Mouse (Mus musculus) layer of hippocampus, postnatal 14 days (tissue): ENCODE results near the gene Got1. TPM values are rescaled to one million over a fixed set of nuclear protein-coding genes. Genes with fewer than 3 reads are reported as not detected.
"Not testable (repeated sequence)": the region's sequence is repeated elsewhere in the genome, so short reads cannot be mapped to it uniquely, and the experiment has no call there.

Experiments
- DNase-seq, 2 experiments: peaks; one replicate each; pipeline ENCODE4 v3.0.0; 2021 to 2022; ENCODE audit warnings: low spot score in 2 of 2, mixed read lengths in 1 of 2
- total RNA-seq, 2 experiments: library from RNA; stranded (reverse); gene quantifications; 2 replicates each; pipeline ENCODE4 v1.2.3; 2021

Got1 gene
- total RNA-seq, 2 experiments from 2014 or later = 268 to 269 TPM

DNA sequence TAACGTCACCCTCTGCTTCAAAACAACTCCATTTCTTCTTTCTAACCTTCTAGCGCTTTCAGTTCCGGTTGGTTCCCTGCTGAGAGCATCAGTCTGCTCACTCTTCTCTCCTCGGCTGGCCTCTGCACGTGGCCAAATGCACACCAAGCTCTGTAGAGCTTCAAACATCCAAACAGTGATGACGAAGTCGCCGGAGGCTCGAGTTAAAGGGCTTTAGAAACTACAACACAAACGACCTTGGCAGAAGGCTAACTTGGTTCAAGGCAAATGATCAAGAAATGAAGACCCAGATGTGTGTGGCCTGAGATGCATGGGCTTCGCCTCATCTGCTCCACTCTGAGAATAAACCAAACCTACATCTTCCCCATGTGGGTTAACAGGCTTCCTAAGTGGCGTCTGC lies 854 bp downstream of the Got1 start:
- DNase-seq = peak; percentile 46 to 51

DNA sequence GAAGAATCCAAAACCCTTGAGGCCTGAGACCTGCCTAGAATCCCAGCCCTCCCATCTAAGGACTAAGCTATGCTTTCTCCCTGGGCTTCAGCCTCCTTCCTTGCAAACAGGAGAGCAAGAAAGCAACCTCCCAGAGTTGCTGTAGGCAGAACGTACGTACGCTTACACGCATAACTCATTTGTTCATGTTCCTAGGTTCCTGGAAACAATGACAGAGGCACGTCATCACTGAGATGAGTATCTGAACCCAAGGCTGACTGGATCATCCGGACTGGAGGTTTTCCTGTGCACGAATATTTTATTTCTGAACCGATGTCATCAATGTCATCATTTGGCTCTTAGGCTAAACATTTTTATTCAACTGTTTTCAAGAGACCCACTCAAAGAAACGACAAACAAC lies 2.4 kb downstream of the Got1 start:
- peak in 1 of 2 experiments; percentile 39 for DNase-seq

DNA sequence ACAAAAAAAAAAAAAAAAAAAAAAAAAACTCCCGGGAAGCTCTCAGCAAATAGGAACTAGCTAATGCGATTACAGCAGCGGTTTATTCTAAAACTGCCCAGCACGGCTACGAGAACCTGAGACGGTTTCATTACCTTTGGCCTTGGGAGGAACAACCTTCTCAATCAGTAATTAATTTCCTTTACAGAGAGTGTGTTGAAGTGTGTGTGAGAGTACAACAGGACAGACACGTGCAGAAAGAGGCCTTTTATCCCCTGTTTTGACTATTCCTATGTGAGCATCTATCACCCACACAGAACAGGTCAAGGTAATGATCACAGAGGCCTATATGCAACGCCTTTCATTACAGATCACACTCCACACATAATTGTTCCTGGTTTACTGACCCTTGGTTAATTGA lies 3.0 kb downstream of the Got1 start:
- no peak for DNase-seq

DNA sequence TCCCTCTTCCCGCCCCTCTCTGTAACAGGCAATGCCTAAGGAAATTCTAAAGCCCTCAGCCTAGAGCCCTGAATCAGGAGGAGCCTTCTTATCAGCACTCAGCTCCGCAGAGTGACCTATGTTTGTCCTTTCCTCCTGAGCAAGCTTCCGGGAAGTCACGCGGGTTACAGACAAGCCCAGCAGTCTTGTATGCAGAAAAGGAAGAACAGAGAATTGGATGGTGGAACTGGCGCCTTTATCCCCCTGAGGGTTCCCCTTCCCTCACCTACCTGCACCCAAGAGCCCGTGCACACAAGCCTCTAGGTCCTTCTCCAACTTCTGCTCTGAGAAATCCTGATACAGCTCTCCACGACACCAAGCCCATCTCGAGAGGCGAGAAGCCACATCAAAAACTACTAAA lies 4.0 kb downstream of the Got1 start:
- no peak for DNase-seq

DNA sequence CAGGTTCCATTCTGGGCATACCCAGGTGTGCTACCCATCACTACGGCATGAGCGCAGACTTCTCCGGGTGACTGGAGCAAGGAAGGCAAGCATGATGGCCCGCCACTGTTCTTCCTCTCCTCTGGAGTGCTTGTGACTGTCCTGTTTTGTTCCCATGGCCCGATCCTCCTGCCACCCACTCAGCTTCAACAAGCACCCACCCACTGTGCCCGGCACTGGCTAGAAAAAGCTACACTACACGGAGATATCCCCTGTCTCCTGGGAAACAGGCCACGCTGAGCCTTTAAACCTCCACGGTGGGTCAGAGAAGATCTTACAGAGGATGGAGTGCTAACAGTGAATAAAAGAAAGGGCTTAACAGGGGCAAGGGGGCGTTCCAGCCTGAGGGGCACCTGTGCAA lies 5.2 kb downstream of the Got1 start:
- DNase-seq = no peak

DNA sequence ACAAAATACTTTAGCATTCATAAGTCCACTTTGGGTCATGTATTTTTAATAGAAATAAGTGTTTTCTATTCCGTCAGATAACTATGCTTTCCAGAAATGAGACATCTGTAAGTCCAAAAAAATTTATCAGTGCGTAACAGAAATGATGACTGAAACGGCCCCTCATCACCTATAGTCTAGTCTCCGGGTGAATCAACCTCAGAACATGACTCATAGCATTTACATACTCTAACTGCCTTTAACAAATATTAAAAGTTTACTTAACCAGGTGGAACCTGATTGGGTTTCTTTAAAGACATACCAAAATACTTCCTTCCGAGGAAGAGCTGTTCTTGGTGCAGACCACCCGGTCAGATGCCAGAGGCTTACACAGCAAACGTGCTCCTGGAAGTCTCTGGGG lies 6.1 kb downstream of the Got1 start:
- no peak for DNase-seq

DNA sequence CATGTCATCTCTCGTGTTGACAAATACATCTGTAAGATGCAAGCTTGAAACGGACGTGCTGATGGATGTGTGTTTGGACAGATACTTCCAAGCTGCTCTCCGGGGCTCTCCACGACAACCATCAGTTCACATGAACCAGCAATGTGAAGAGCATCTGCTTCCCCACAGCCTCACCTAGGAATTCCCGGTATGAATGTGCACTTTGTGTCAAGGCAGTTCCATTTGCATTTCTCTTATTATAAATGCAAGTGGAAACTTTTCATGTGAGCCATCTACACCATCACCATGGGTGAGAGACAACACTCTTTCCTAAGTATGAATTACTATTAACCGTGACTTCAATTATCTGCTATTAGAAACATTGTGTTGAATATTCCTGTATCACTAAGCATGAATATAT lies 6.6 kb downstream of the Got1 start:
- no peak for DNase-seq

DNA sequence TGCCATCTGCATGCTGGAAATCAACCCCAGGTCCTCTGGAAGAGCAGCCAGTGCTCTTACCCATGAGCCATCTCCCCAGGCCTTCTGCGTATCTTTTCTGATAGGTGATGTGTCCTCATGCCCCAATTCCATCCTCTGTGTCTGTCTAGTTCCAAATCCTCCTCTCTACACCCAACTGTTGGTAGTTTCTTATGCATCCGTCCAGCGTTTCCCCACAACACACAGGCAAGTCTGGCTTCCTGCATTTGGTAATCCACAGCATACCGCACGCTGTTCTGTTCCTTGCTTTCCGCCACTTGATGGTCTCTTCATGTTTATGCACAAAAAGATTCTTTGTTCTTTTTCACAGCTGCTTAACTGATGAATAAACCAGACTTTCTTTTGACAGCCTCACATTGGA lies 7.1 kb downstream of the Got1 start:
- DNase-seq = no peak

DNA sequence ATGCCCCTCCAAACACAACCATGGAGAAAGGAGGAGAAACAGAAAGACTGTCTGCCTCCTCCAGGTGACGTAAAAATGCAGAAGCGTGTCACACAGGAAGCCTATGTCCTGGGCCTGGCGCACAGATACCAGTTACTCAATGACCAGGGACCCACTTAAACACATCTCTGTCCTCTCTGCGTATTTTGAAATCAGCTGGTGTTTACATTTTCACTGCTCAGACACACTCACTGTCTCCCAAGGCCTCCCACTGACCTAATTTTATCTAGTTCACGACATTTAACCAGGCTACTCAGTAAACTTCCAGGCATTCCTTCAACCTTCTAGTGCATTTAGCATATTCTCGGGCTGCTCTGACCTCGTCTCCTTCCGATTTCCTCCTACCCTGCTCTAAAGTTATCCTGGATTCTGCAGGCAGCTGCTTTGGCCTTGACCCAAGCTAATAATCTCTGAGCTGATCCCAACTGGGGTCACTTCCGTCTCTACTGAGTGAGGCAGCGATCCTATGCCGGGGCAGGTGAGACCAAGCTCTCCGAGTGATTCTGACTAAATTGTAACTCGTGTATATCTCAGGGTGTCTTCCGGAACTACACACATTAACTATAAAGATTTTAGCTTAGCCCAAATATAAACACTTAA lies 7.9 kb downstream of the Got1 start:
- no peak for DNase-seq

DNA sequence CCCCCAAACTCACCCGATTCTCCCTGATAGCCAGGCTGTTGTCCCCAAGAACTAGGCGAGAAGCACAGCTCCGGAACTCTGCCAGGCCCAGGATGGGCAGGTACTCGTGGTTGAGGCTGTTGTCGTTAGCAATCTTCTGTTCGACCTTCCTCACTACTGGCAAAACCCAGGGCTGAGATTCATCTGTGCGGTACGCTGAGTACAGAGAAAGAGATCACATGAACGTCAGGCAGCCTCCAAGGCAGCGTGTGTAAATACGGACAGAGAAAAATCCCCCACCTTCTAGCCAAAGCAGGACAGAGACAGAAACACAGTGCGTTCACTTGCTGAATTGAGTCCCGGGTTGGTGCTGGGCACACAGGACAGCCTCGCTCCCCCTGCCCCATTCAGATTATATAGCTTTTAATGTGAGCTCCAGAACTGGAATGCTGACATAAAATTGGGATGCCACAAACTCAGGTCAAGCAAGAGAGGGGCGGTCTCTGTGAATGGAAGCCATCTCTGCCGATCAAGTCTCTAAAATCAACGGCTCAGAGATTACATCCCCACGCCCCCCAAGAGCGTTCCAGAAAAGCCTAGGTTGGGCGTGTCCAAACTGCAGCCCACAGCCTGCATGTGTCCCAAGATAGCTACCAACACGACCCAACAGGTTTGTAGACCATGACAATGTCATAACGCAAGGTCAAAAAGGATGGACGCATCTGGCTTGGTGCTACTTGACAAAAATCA lies 8.6 kb downstream of the Got1 start:
- no peak for DNase-seq

DNA sequence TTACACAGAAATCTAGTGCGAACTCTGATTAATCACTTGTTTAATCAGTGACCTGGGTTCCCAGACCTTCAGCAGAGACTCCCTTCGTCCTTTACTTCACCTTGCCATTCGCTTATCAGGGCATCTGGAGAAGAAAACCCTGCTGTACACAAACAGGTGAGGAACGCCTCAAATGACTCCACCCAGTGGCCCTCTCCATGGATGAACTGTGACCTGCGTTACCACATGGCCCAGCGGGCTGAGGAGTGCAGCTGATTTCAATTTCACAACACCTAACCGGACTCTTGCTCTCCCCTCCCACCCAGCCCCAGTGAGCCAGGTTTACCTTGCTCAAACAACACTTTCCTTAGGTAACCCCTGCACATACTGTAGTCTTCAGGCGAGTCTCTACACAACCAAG lies 10.5 kb downstream of the Got1 start:
- no peak for DNase-seq

DNA sequence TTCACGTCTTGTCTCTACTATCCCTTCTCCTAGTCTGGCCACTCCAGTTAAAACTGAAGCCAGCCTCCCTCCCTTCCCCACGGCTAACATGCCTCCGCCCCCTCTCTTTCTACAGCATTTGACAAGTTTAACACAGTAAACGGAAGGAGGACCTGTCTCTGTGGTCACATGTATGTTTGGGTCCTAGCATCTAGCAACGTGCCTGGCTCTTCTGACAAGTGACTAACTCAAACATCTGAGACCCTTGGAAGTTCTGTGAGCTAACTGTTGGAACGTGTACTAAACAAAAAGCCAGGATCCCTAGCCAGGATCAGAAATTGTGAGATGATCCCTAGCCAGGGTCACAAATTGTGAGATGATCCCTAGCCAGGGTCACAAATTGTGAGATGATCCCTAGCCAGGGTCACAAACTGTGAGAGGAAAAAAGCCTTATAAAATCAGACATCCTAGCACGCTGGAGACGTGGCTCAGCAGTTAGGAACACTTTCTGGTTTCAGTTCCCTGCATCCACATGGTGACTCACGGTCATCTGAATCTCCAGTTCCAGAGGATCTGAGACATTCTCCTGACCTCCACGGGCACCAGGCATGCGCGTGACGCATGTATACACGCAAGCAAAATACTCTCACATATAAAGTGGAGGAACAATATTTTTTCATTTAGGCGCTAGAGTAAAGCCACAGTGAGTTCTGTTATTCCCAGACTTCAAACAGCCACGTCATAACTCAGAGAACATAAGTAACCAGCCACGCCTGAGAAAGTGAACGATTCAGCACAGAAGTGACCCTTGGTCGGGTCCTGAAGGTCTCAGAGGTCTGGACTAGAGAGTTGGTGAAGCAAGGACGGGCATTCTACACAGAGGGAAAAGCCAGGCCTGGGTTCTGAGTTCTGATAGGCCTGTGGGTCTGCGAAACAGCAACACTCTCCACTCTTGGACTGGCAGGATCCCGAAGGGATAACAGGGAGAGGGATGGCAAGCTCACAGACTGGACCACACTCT lies 12.5 kb downstream of the Got1 start:
- no peak for DNase-seq

DNA sequence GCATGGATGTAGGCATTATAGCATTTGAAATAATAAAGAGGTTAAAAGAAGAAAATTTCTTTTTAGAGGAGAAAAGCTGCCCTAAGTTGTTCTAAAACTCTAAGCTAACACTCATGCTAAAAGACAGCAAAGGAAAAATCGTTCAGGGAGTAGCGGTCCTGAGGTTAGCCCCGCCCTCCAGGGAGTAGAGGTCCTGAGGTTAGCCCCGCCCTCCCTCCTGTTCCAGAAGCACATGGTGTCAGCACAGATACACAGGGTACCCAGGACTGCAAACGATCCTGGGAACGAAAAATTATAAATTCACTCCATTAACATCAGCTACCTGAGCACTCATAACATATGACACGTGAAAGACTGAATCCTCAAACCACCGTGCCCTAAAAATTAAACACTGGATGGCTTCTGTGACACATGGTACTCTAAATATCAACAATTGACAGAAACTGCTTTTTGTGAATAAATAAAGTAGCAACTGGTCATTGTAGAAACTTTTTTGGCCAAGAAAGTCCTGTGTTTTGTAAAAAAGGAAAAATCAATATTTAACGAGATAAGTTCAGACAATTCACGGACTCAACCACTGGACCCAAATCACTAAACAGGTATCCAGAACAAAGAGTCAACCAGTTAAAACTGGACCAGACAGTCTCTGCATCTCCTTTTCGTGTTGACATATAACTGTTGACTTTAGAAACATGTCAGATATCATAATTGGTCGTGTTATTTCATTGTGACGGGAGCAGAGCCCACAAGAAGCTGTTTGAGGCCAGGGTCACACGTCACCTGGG lies 13.8 kb downstream of the Got1 start:
- DNase-seq = no peak

DNA sequence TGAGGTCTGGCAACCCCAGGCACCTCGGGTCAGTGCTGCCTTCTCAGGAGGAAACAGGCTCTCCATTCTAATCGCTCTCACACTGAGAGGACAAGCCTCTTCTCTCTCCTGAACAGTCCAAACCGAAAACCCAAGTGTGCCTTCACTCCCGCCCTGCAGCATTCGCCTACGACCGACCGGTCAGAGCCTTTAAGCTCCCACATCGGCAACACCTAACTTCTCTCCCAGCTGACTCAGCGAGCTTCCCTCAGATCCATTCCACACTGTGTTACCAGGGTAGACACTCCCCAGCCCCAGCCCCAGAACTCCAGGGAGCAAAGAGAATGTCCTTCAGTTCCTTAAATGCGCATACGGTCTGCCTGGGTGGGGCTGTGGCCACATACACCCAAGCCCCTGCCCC lies 19.0 kb downstream of the Got1 start:
- no peak for DNase-seq

DNA sequence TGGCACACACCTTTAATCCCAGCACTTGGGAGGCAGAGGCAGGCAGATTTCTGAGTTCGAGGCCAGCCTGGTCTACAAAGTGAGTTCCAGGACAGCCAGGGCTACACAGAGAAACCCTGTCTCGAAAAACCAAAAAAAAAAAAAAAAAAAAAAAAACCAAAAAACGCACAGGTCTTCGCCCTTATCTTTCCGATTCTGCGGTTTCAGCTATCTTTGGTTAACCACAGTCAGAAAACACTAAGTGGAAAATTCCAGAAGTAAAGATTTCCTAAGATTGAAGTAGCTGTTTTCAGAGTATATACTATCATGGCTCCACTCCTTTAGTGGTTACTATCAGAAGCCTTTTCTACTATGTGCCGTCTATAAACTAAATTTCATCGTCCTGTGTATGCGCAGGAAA lies 20.8 kb downstream of the Got1 start:
- not testable (repeated sequence) for DNase-seq

DNA sequence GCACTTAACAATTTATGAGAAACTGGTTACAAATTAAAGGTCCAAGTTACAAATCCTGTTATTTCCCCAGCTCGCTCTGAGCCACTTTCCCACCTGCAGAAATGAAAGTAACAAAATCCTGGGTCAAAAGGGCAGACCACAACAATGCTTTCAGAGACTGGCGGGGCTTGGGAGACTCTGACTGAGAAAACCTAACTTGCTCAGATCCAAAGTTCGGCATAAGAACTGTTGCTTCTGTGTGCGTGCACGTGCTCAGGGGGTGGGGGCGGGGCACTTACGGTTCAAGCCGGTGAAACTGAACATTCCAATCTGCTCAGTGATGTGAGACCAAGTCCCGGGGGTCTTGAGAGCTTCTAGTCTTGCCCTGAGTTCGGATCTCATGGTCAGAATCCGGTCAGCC lies 21.8 kb downstream of the Got1 start:
- DNase-seq = no peak

DNA sequence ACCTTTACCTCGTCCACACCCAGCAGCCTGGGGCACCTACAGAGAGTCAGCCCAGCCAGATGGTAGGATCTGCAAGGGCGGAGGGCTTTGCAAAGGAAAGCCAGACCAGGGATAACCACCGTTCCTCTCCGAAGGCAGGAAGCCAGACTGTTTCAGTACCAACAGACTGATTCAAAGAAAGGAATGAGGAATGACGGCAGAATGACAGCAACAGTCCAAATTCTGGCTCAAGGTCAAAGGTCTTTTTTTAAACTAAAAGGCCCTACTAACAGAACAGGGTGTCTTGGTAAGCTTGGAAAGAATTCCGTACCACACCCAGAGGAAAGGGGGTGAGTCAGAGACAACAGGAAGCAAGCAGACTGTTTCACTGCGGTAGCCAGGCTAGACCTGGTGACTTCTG lies 25.5 kb downstream of the Got1 start:
- no peak for DNase-seq

DNA sequence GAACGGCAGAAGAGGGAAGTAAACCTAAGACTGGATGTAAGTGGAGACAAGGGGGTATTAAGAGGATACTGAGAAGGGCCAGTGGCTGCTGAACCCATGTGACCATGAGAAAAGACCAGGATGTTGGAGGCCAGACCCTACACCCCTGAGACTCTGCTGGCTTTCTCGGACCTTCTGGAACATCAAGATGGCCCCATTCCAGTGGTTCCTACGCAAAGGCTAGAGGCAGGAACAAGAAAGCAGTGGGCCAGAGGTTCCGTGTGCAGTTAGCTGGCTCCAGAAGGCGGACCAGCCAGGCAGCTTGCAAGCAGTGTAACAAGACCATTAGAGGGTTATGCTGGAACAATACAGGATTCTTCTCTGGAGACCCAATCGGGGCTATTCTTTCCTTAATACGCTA lies 27.0 kb downstream of the Got1 start:
- no peak for DNase-seq

DNA sequence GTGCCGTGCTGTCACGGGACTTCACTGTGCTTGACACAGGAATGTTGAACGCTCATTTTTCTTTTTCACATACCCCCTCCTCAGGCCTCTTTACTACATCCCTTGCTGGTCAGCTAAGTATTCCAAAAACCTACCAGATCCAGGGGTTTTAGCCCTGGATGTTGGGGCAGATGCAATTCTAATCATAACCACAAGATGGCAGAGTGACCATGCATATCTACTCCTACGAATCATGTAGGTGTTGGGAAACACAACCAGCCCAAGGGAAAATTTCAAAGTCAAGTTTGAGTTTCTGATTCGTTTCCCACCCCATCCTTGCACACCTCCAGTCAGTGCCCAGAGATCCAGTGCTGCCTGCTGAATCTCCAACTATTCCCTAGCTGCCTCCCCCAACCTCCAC lies 28.6 kb downstream of the Got1 start:
- DNase-seq = peak; percentile 49 to 62

DNA sequence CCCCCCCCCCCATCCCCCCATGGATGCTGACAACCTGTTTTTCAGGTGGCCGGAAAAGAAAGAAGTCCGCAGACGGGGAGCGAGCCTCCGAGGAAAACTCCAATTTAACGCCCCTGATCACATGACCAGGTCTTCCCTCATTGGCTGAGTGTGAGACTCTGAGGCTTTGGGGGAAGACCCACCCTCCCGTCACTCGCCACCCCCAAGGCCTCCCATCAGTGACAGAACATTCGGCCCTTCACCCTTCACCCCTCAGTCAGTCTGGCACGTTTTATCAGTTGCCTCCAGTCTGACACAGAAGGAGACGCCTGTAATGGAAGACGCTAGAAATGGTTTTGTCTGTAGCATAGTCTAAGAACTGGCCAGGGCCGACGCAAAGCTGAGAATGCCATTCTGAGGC lies 29.5 kb downstream of the Got1 start:
- no peak for DNase-seq

DNA sequence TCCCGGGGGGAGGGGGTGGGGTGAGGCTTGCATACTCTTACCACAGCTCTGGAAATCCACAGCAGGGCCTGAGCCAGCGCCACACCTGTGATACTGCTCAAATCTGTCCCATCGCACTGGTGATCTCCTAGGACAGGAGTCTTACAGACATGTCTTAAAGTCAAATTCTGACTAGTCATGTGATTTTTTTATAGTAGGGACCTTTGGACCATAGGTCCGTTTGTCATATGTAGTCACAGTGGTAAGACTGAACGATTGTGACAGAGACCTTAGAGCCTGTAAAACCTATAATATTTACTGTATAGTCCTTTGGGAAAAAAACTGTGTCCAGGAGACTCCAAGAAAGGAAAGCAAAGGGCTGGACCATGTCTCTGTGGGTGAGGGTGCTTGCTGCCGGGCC lies 30.5 kb downstream of the Got1 start:
- DNase-seq = no peak
